Comparison of ENCODE assay signal across 29 mouse cellular contexts in the genomic region with DNA sequence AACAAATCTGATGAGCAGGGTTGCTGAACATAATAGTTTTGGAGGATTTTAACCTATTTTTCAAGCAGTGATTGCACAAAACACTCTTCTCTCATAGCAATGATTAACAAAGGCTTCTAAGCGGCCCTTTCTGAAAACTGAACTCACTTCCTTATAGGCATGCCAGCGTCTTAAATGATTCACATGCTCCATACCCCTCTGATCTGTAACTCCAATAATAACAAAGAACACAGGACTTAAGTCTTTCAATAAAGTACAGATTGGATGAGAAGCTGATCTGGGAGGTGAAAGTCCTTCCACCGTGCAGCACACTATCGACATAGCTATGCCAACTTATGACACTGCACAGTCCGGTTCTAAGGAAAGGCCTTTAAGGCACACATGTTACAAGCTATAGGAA. TPM values are rescaled to one million over a fixed set of nuclear protein-coding genes. Genes with fewer than 3 reads are reported as not detected.
DNase-seq lines count a peak whose midpoint lies in the region; ATAC-seq and TF ChIP-seq lines count a peak whose summit lies in the region.
"Had no signal": no experiment of that assay in that cellular context is flagged by ENCODE, and none has a peak within 500 bp of the region (broad histone marks: within the 10 kb centered on the region; RNA-seq: fewer than 3 reads in every experiment).

No protein-coding gene starts in this region.

- peak; percentile 10 for DNase-seq in lung, postnatal 0 days (ENCODE audit: low spot score)
- DNase-seq in lung, adult 18-20 months, result no peak
- no peak for DNase-seq in cerebellum, postnatal 25 days
- DNase-seq: adrenal gland, adult 8-10 months; adrenal gland, postnatal 14 days; adrenal gland, postnatal 36 days; B cell, adult 2 months; cerebellum, adult 11-12 months; cerebellum, adult 2 months; cerebellum, adult 9-10 months; cerebellum, postnatal 10 days; cerebellum, postnatal 36 days; embryo, embryonic 11 days had no signal

- TF ChIP-seq POLR2A in small intestine, adult 2 months (IDR thresholded peaks at IDR 0.05; ENCODE audit: low read depth, low read length), result no peak

- H3K36me3 ChIP-seq in lung, postnatal 0 days (ENCODE audit: insufficient read depth, low read length), result no peaks in the 10 kb centered on the region
- no peaks in the 10 kb centered on the region for H3K36me3 ChIP-seq in intestine, postnatal 0 days (ENCODE audit: control insufficient read depth, insufficient read depth)
- H3K36me3 ChIP-seq in small intestine, adult 2 months (ENCODE audit: control insufficient read depth, insufficient read depth, low read length), result no peaks in the 10 kb centered on the region
- H3K36me3 ChIP-seq in hindbrain, embryonic 13.5 days, result no peaks in the 10 kb centered on the region
- H3K36me3 ChIP-seq: embryonic facial prominence, embryonic 13.5 days; embryonic facial prominence, embryonic 15.5 days; forebrain, embryonic 10.5 days; forebrain, embryonic 12.5 days; G1E had no signal

- H3K9me3 ChIP-seq in lung, postnatal 0 days (ENCODE audit: low read length), result no peaks in the 10 kb centered on the region
- no peaks in the 10 kb centered on the region for H3K9me3 ChIP-seq in intestine, postnatal 0 days (ENCODE audit: control insufficient read depth)
- no peaks in the 10 kb centered on the region for H3K9me3 ChIP-seq in hindbrain, embryonic 13.5 days
- H3K9me3 ChIP-seq: embryonic facial prominence, embryonic 13.5 days; embryonic facial prominence, embryonic 15.5 days; forebrain, embryonic 10.5 days; forebrain, embryonic 12.5 days had no signal

- no peaks in the 10 kb centered on the region for H3K27me3 ChIP-seq in lung, postnatal 0 days (replicated peaks; ENCODE audit: insufficient read depth, low read length)
- no peaks in the 10 kb centered on the region for H3K27me3 ChIP-seq in intestine, postnatal 0 days (replicated peaks; ENCODE audit: control insufficient read depth, insufficient read depth, low read length)
- H3K27me3 ChIP-seq in small intestine, adult 2 months (ENCODE audit: control insufficient read depth, insufficient read depth, low read length), result no peaks in the 10 kb centered on the region
- H3K27me3 ChIP-seq in hindbrain, embryonic 13.5 days, result peaks cover 35% of the 10 kb centered on the region
- H3K27me3 ChIP-seq: CH12.LX, Patski had no signal

- 79% methylated on average over 5 of the region's 5 CpGs for WGBS in lung, postnatal 0 days
- 50% methylated on average over 5 of the region's 5 CpGs for WGBS in intestine, postnatal 0 days
- WGBS in small intestine, adult 2 months, result 28% methylated on average over 5 of the region's 5 CpGs
- WGBS in hindbrain, embryonic 13.5 days, result 91% methylated on average over 5 of the region's 5 CpGs

- no peak for TF ChIP-seq CTCF in lung, postnatal 0 days (IDR thresholded peaks at IDR 0.05)
- no peak for TF ChIP-seq CTCF in intestine, postnatal 0 days (IDR thresholded peaks at IDR 0.05; ENCODE audit: low read depth)
- no peak for TF ChIP-seq CTCF in small intestine, adult 2 months (IDR thresholded peaks at IDR 0.05; ENCODE audit: extremely low read depth, insufficient read length, insufficient replicate concordance, low read depth, low read length)

- no peaks in the 10 kb centered on the region for H3K4me1 ChIP-seq in lung, postnatal 0 days (ENCODE audit: insufficient read depth, low read depth, low read length)
- H3K4me1 ChIP-seq in intestine, postnatal 0 days (replicated peaks; ENCODE audit: control insufficient read depth, insufficient read depth, low read length), result no peaks in the 10 kb centered on the region
- H3K4me1 ChIP-seq in small intestine, adult 2 months (ENCODE audit: control insufficient read depth, insufficient read depth, insufficient read length, low read length), result peaks cover 2% of the 10 kb centered on the region; the same call in 1 of the 2 replicates
- H3K4me1 ChIP-seq in hindbrain, embryonic 13.5 days (replicated peaks), result peaks cover 14% of the 10 kb centered on the region
- H3K4me1 ChIP-seq: embryonic facial prominence, embryonic 15.5 days had no signal

- no peak for TF ChIP-seq EP300 in lung, postnatal 0 days (IDR thresholded peaks at IDR 0.05)

- no peak overlapping the region for H3K4me3 ChIP-seq in lung, postnatal 0 days (ENCODE audit: low read depth, low read length)
- H3K4me3 ChIP-seq in intestine, postnatal 0 days (ENCODE audit: low read depth, low read length), result no peak overlapping the region
- H3K4me3 ChIP-seq in small intestine, adult 2 months (ENCODE audit: low read depth, low read length), result no peak overlapping the region
- no peak overlapping the region for H3K4me3 ChIP-seq in hindbrain, embryonic 13.5 days
- H3K4me3 ChIP-seq: embryonic facial prominence, embryonic 13.5 days; embryonic facial prominence, embryonic 15.5 days; erythroblast, embryonic 14.5 days; forebrain, embryonic 10.5 days; forebrain, embryonic 12.5 days had no signal

- H3K9ac ChIP-seq in lung, postnatal 0 days (replicated peaks; ENCODE audit: low read depth), result no peak overlapping the region
- H3K9ac ChIP-seq in intestine, postnatal 0 days (ENCODE audit: low read depth, low read length), result no peak overlapping the region
- H3K9ac ChIP-seq in hindbrain, embryonic 13.5 days, result no peak overlapping the region
- H3K9ac ChIP-seq: embryonic facial prominence, embryonic 13.5 days; embryonic facial prominence, embryonic 15.5 days; forebrain, embryonic 12.5 days had no signal

- no peak overlapping the region for H3K27ac ChIP-seq in lung, postnatal 0 days (ENCODE audit: low read length)
- no peak overlapping the region for H3K27ac ChIP-seq in intestine, postnatal 0 days (ENCODE audit: low read depth, low read length)
- 0 out of 2 replicates have a peak overlapping the region, but pooled peaks have one; percentile 22 for H3K27ac ChIP-seq in small intestine, adult 2 months (ENCODE audit: insufficient read depth, low read depth, low read length)
- no peak overlapping the region for H3K27ac ChIP-seq in hindbrain, embryonic 13.5 days
- H3K27ac ChIP-seq: embryonic facial prominence, embryonic 13.5 days; embryonic facial prominence, embryonic 15.5 days; forebrain, embryonic 10.5 days; forebrain, embryonic 12.5 days had no signal

- H3K4me2 ChIP-seq in lung, postnatal 0 days (replicated peaks; ENCODE audit: low read depth, low read length), result no peak overlapping the region
- no peak overlapping the region for H3K4me2 ChIP-seq in intestine, postnatal 0 days (replicated peaks; ENCODE audit: low read depth)
- H3K4me2 ChIP-seq in hindbrain, embryonic 13.5 days, result no peak overlapping the region
- H3K4me2 ChIP-seq: embryonic facial prominence, embryonic 13.5 days; embryonic facial prominence, embryonic 15.5 days; forebrain, embryonic 12.5 days had no signal

- no peak for ATAC-seq in lung, postnatal 0 days
- ATAC-seq in intestine, postnatal 0 days, result peak; percentile 75
- no peak for ATAC-seq in hindbrain, embryonic 13.5 days (ENCODE audit: low FRiP score)
- ATAC-seq: activated CD4-positive, CD25-positive, alpha-beta regulatory T cell, adult 4 months; CD4-positive, CD25-positive, alpha-beta regulatory T cell, adult 4 months; forebrain, embryonic 14.5 days; forebrain, embryonic 16.5 days; Patski had no signal

RNA-seq across cellular contexts. Expression of a gene that starts 2.0 kb away (rescaled TPM):
- 0.64 and 1.2 TPM in 2 replicates for polyA plus RNA-seq in lung, postnatal 0 days (2015; fragmentation: Nextera tagmentation; extraction: Ambion mirVana)
- polyA plus RNA-seq in intestine, postnatal 0 days (2015; fragmentation: Nextera tagmentation; extraction: Ambion mirVana), result 1.0 and 1.3 TPM in 2 replicates
- 0.34 and 0.42 TPM in 2 replicates for polyA plus RNA-seq in small intestine, adult 2 months (2012; rRNA removed)
- 0.87 and 1.0 TPM in 2 replicates for polyA plus RNA-seq in hindbrain, embryonic 13.5 days (2015; fragmentation: Nextera tagmentation; extraction: Ambion mirVana)
- polyA plus RNA-seq: activated CD4-positive, CD25-positive, alpha-beta regulatory T cell, adult 4 months; CD4-positive, CD25-positive, alpha-beta regulatory T cell, adult 4 months; embryonic facial prominence, embryonic 11.5 days; erythroblast, embryonic 14.5 days; forebrain, embryonic 10.5 days; G1E had no signal
